Mouse (Mus musculus): ENCODE results near the gene Cep57. TPM values are rescaled to one million over a fixed set of nuclear protein-coding genes. Genes with fewer than 3 reads are reported as not detected.

Cep57 gene
- polyA plus RNA-seq, 1 experiment from 2014 or later, result 57.2 TPM

DNA sequence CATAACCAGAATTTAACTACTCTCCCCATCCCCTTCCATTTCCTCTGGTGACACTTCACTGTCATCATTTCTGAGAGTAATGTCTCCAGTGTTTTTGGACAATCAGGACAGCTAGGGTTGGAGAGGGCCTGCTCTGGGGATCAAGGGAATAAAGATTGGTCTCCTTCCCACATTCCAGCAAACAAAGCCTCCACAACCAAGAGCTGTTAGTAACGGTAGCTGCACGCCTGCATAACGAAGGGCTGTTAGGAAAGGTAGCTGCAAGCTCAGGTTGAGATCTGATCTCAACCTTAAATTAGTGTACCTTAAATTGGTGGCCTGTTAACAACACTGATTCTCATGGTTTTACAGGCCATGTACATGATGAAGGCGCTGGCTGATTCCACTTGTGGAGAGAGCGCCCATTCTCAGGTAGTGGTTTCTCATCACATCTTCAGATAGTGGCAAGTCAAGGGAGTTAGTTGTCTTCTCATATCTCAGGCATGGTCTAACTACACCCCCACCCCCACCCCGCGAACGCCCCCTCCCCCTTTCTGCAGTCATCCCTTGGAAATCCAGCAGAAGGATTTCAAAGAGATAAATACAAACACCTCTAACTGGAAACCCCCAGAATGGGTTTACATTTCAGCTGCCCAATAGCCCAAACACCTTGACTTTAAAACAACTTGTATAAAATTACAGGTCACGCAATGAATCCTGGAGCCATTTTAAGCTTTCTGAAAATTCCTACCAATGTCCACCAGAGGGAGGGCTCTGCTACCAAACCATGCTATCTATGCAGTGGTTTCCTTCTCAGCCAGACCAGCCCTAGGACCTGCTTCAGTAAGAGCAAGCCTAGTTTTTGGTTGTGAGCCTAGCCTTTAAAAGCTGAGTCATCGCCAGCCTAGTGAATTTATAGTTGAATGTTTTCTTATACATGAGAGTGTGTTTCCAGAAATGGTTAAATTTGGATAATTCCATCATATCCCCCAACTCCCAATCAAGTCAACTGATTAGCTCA lies 21.9 kb upstream of the Cep57 start:
- ATAC-seq (ENCODE audit: insufficient read depth, low FRiP score, low TSS enrichment) (peak; percentile 61; the same call in 1 of the 2 replicates), DNase-seq (ENCODE audit: low spot score) (no peak)
- Histone ChIP-seq H3K27me3 (ENCODE audit: control insufficient read depth, insufficient read depth, low read length) (no peaks in the 10 kb centered on the region), H3K36me3 (ENCODE audit: control insufficient read depth, insufficient read depth, low read length) (no peaks in the 10 kb centered on the region), H3K9ac (ENCODE audit: low read length) (no peak overlapping the region), H3K27ac (ENCODE audit: low read depth, low read length) (no peak overlapping the region), H3K4me2 (ENCODE audit: low read depth) (no peak overlapping the region), H3K4me3 (ENCODE audit: low read depth, low read length) (no peak overlapping the region), H3K4me1 (ENCODE audit: control insufficient read depth, insufficient read depth, low read length) (no peaks in the 10 kb centered on the region), H3K9me3 (ENCODE audit: control insufficient read depth, low read length) (no peaks in the 10 kb centered on the region)
- 79% methylated on average over 10 of the region's 10 CpGs for WGBS

DNA sequence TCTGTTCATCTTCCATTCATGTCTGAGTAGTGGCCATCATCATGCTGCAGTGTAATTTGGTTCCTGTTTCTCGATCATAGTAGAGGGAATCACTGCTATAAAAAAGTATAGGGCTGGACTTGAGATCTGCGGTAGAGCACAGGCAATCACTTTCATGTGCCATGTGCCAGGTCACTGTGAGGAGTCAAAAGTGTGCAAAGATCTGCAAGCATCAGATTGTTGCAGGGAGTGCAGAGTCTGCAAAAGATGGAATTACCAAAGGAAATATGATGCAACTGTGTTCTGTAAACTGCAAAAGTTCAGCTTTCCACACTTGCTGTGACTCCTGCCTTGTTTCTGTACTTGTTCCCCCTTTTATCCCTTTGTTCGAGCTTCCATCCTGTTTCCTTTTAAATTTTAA lies 20.7 kb upstream of the Cep57 start:
- H3K36me3 ChIP-seq (ENCODE audit: control insufficient read depth, insufficient read depth, low read length), result peaks cover 4% of the 10 kb centered on the region; the same call in 1 of the 2 replicates
- ATAC-seq (ENCODE audit: insufficient read depth, low FRiP score, low TSS enrichment), result no peak
- WGBS, result 86% methylated on average over 3 of the region's 3 CpGs
- no peak overlapping the region for H3K4me2 ChIP-seq (ENCODE audit: low read depth)
- H3K27me3 ChIP-seq (ENCODE audit: control insufficient read depth, insufficient read depth, low read length), result no peaks in the 10 kb centered on the region
- H3K9ac ChIP-seq (ENCODE audit: low read length), result no peak overlapping the region
- no peaks in the 10 kb centered on the region for H3K9me3 ChIP-seq (ENCODE audit: control insufficient read depth, low read length)
- H3K27ac ChIP-seq (ENCODE audit: low read depth, low read length), result no peak overlapping the region
- DNase-seq (ENCODE audit: low spot score), result no peak
- H3K4me3 ChIP-seq (ENCODE audit: low read depth, low read length), result no peak overlapping the region
- no peaks in the 10 kb centered on the region for H3K4me1 ChIP-seq (ENCODE audit: control insufficient read depth, insufficient read depth, low read length)

DNA sequence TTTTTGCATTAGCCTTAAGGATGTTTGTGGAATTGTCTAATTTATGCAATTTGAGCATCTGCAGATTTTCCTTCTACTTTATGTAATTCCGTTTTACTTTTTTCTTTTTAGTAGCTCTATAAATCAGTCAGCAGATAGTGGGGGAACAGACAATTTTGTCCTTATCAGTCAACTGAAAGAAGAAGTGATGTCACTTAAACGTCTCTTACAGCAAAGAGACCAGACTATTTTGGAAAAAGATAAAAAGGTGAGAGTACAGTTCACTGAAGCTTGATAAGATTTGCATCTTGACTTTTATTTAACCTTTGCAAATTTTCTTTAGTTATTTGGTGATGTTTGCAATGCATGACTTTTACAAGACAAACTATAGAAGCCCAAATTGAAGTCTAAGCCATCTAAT lies 9.8 kb upstream of the Cep57 start:
- no peak overlapping the region for H3K9ac ChIP-seq (ENCODE audit: low read length)
- no peaks in the 10 kb centered on the region for H3K9me3 ChIP-seq (ENCODE audit: control insufficient read depth, low read length)
- no peaks in the 10 kb centered on the region for H3K27me3 ChIP-seq (ENCODE audit: control insufficient read depth, insufficient read depth, low read length)
- H3K4me2 ChIP-seq (ENCODE audit: low read depth), result no peak overlapping the region
- DNase-seq (ENCODE audit: low spot score) (no peak), ATAC-seq (ENCODE audit: insufficient read depth, low FRiP score, low TSS enrichment) (no peak)
- no peaks in the 10 kb centered on the region for H3K4me1 ChIP-seq (ENCODE audit: control insufficient read depth, insufficient read depth, low read length)
- peaks cover 21% of the 10 kb centered on the region for H3K36me3 ChIP-seq (ENCODE audit: control insufficient read depth, insufficient read depth, low read length)
- WGBS, result 94% methylated on average over 2 of the region's 2 CpGs
- H3K4me3 ChIP-seq (ENCODE audit: low read depth, low read length), result no peak overlapping the region
- no peak overlapping the region for H3K27ac ChIP-seq (ENCODE audit: low read depth, low read length)

DNA sequence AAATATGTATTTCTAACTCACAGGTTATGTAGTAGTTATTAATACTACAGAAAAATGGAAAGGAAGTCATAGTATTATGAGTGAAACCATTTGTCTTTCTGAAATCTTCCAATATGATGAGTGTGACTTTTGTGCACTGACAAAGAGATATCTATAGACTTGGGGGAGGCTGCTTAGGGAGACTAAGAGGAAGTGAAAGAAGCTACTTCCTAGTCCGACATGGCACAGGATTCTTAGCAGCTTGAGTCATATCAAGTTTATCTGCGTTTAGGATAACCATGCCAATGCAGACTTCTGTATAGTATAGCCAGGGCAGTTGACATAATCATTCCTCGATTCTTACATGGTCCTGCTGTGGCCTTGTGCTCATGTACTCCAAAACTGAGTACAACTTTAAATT lies 8.3 kb upstream of the Cep57 start:
- WGBS, result 97% methylated on average over 3 of the region's 3 CpGs

DNA sequence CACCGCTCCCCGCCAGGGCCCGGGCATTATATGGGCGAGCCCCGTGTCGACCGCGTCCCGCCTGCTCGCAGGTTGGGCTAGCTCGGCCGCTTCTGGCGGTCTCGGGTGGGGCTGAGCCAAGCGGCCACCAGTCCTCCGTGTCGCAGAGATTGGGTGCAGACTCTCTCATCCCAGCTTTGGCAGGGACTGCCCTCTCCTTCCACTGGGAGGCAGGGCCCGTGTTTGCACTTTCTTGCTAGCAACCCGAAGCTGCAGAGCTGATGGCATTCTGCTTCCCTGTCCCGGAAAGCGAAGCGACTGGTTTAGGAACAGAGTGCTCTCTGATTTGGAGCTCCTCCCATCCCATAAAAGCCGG lies 1.2 kb upstream of the Cep57 start:
- Histone ChIP-seq H3K9ac (ENCODE audit: low read length) (peak overlapping the region; percentile 95), H3K4me2 (ENCODE audit: low read depth) (peak overlapping the region; percentile 76), H3K27me3 (ENCODE audit: control insufficient read depth, insufficient read depth, low read length) (no peaks in the 10 kb centered on the region), H3K4me3 (ENCODE audit: low read depth, low read length) (peak overlapping the region; percentile 65), H3K4me1 (ENCODE audit: control insufficient read depth, insufficient read depth, low read length) (peaks cover 16% of the 10 kb centered on the region), H3K36me3 (ENCODE audit: control insufficient read depth, insufficient read depth, low read length) (peaks cover 3% of the 10 kb centered on the region), H3K27ac (ENCODE audit: low read depth, low read length) (peak overlapping the region; percentile 94), H3K9me3 (ENCODE audit: control insufficient read depth, low read length) (no peaks in the 10 kb centered on the region)
- ATAC-seq (ENCODE audit: insufficient read depth, low FRiP score, low TSS enrichment) (no peak; the same call in 1 of the 2 replicates), DNase-seq (ENCODE audit: low spot score) (peak; percentile 72)
- under 1% methylated on average over 23 of the region's 23 CpGs for WGBS

More for the DNA sequence above, 8.3 kb upstream of the Cep57 start:
- Histone ChIP-seq H3K9me3 (ENCODE audit: control insufficient read depth, low read length) (no peaks in the 10 kb centered on the region), H3K4me1 (ENCODE audit: control insufficient read depth, insufficient read depth, low read length) (no peaks in the 10 kb centered on the region), H3K36me3 (ENCODE audit: control insufficient read depth, insufficient read depth, low read length) (peaks cover 16% of the 10 kb centered on the region), H3K27me3 (ENCODE audit: control insufficient read depth, insufficient read depth, low read length) (no peaks in the 10 kb centered on the region), H3K4me3 (ENCODE audit: low read depth, low read length) (no peak overlapping the region), H3K27ac (ENCODE audit: low read depth, low read length) (no peak overlapping the region), H3K4me2 (ENCODE audit: low read depth) (no peak overlapping the region), H3K9ac (ENCODE audit: low read length) (no peak overlapping the region)
- DNase-seq (ENCODE audit: low spot score) (no peak), ATAC-seq (ENCODE audit: insufficient read depth, low FRiP score, low TSS enrichment) (no peak)

DNA sequence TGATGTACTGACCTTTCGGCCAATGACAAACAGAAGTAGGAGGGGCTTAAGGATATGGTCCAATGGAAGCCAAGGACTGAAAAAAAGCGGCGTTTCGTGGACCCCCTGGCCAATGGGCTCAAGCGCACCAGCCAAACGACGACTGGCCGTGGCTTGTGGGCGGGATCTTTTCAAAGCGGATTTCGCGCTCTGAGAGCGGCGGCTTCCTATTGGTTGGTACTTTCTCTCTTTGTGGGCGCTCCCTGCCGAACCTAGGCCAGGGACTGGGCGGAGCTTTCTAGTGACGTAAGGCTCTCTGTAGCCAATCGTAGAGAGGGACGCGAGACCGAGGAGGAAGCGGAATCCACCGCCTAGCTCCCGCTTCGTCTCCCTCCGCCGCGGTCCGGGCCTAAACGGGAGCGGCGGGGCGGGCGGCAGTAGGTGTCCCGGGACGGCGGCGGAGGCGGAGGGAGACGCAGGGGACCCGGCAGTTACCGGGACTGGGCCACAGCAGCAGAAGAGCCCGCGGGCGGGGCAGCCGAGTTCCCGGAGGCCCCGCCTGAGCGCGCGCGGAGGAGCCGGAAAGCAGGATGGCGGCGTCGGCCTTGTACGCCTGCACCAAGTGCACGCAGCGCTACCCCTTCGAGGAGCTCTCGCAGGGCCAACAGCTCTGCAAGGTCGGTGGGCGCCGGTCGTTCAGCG lies 639 bp upstream of the Cep57 start, which contains the start of gene Fam76b:
Fam76b (plus strand) TSS at position 311 of the 681 bp plus-strand sequence.
- H3K4me3 ChIP-seq (ENCODE audit: low read depth, low read length), result peak within 1 kb of the TSS; percentile 65
- peak within 1 kb of the TSS; percentile 94 for H3K27ac ChIP-seq (ENCODE audit: low read depth, low read length)
- DNase-seq (ENCODE audit: low spot score) (peak; percentile 100), ATAC-seq (ENCODE audit: insufficient read depth, low FRiP score, low TSS enrichment) (peak; percentile 97)
- peaks cover 16% of the 10 kb centered on the region for H3K4me1 ChIP-seq (ENCODE audit: control insufficient read depth, insufficient read depth, low read length)
- no peaks in the 10 kb centered on the region for H3K36me3 ChIP-seq (ENCODE audit: control insufficient read depth, insufficient read depth, low read length)
- peak within 1 kb of the TSS; percentile 95 for H3K9ac ChIP-seq (ENCODE audit: low read length)
- no peaks in the 10 kb centered on the region for H3K27me3 ChIP-seq (ENCODE audit: control insufficient read depth, insufficient read depth, low read length)
- no peaks in the 10 kb centered on the region for H3K9me3 ChIP-seq (ENCODE audit: control insufficient read depth, low read length)
- WGBS, result under 1% methylated on average over 67 of the region's 67 CpGs
- peak within 1 kb of the TSS; percentile 76 for H3K4me2 ChIP-seq (ENCODE audit: low read depth)

DNA sequence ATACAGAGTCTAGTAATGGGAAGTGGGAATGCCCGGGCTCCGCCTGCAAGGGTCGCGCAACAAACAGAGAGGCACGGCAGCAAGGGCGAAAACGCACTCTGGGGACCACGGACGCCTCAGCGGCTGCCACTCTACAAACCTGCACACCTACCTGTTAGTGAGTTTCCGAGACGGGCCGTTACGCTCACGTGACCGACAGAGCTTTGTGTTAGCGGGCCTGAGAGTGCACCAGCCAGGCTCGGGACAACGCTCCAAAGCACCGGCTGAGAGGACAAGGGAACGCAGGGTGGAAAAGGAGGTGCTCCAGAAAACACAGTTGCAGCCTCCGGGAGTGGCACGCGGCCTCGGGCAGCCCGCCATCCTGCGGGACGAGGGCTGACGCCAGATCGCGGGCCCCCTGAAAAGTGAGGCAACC lies 509 bp downstream of the Cep57 start:
- no peaks in the 10 kb centered on the region for H3K27me3 ChIP-seq (ENCODE audit: control insufficient read depth, insufficient read depth, low read length)
- DNase-seq (ENCODE audit: low spot score), result peak; percentile 76
- H3K4me2 ChIP-seq (ENCODE audit: low read depth), result peak overlapping the region; percentile 69
- 0% methylated on average over 31 of the region's 31 CpGs for WGBS
- H3K9me3 ChIP-seq (ENCODE audit: control insufficient read depth, low read length), result no peaks in the 10 kb centered on the region
- ATAC-seq (ENCODE audit: insufficient read depth, low FRiP score, low TSS enrichment), result peak; percentile 3
- H3K4me3 ChIP-seq (ENCODE audit: low read depth, low read length), result peak overlapping the region; percentile 65
- peak overlapping the region; percentile 80 for H3K9ac ChIP-seq (ENCODE audit: low read length)
- no peaks in the 10 kb centered on the region for H3K36me3 ChIP-seq (ENCODE audit: control insufficient read depth, insufficient read depth, low read length)
- peaks cover 16% of the 10 kb centered on the region for H3K4me1 ChIP-seq (ENCODE audit: control insufficient read depth, insufficient read depth, low read length)
- H3K27ac ChIP-seq (ENCODE audit: low read depth, low read length), result peak overlapping the region; percentile 93

DNA sequence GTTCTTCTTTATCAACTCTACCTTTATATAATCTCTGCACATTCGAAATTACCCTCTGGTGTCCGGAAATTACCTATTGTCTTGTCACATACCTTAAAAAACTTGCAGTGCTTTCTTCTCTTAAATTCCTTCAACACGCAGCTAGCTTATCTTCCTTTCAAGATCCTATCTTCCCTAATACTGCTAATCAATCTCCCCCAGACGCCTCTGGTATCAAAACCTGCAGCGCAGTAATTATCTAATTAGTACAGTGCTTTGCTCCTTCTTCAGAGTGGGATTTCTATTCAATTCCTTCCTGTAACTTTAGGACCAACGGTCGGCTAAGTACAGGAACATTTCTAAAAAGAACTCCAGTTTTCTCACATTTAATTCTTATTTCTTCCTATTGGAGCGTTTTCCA lies 1.0 kb downstream of the Cep57 start:
- ATAC-seq (ENCODE audit: insufficient read depth, low FRiP score, low TSS enrichment) (no peak), DNase-seq (ENCODE audit: low spot score) (no peak)
- Histone ChIP-seq H3K27ac (ENCODE audit: low read depth, low read length) (0 out of 2 replicates have a peak overlapping the region, but pooled peaks have one; percentile 93), H3K27me3 (ENCODE audit: control insufficient read depth, insufficient read depth, low read length) (no peaks in the 10 kb centered on the region), H3K4me2 (ENCODE audit: low read depth) (peak overlapping the region; percentile 69), H3K4me3 (ENCODE audit: low read depth, low read length) (peak overlapping the region; percentile 65), H3K4me1 (ENCODE audit: control insufficient read depth, insufficient read depth, low read length) (peaks cover 16% of the 10 kb centered on the region), H3K9ac (ENCODE audit: low read length) (peak overlapping the region; percentile 80), H3K36me3 (ENCODE audit: control insufficient read depth, insufficient read depth, low read length) (peaks cover 2% of the 10 kb centered on the region; the same call in 1 of the 2 replicates), H3K9me3 (ENCODE audit: control insufficient read depth, low read length) (no peaks in the 10 kb centered on the region)
- WGBS, result 10% methylated on average over 8 of the region's 8 CpGs

Measured in neural tube, embryonic 11.5 days (tissue).